Comparison of ENCODE assay signal across 8 mouse cellular contexts in genomic region chr16:85173373-85174081, GRCm38 (mm10). TPM values are rescaled to one million over a fixed set of nuclear protein-coding genes. Genes with fewer than 3 reads are reported as not detected.
DNase-seq lines count a peak whose midpoint lies in the region; ATAC-seq lines count a peak whose summit lies in the region.

Gene App (minus strand): TSS chr16:85173766.

- H3K27me3 ChIP-seq in hindbrain, embryonic 13.5 days: no peaks in the 10 kb centered on the region

- H3K9ac ChIP-seq in hindbrain, embryonic 13.5 days: peak within 1 kb of the TSS; percentile 99

- H3K4me2 ChIP-seq in hindbrain, embryonic 13.5 days: peak within 1 kb of the TSS; percentile 79

- peak; percentile 79 for DNase-seq in R1 (ENCODE audit: low read depth, low spot score)
- DNase-seq in cerebellum, postnatal 14 days: peak; percentile 95 to 98
- peak; percentile 87 to 90 for DNase-seq in frontal cortex, postnatal 25 days (ENCODE audit: low spot score in 2 of 2)
- peak; percentile 79 for DNase-seq in left cerebral cortex, adult 11 months (ENCODE audit: low spot score)
- peak; percentile 92 for DNase-seq in lung, postnatal 36 days
- DNase-seq in retina, postnatal 1 day: peak; percentile 91
- peak; percentile 88 for DNase-seq in thymus, postnatal 4 days

- WGBS in hindbrain, embryonic 13.5 days: under 1% methylated on average over 76 of the region's 78 CpGs

- peak within 1 kb of the TSS; percentile 96 for H3K27ac ChIP-seq in hindbrain, embryonic 13.5 days

- peak within 1 kb of the TSS; percentile 95 for H3K4me3 ChIP-seq in hindbrain, embryonic 13.5 days

- ATAC-seq in hindbrain, embryonic 13.5 days (ENCODE audit: low FRiP score): peak; percentile 85

- peaks cover 32% of the 10 kb centered on the region for H3K4me1 ChIP-seq in hindbrain, embryonic 13.5 days (replicated peaks)

- H3K9me3 ChIP-seq in hindbrain, embryonic 13.5 days: no peaks in the 10 kb centered on the region

- no peaks in the 10 kb centered on the region for H3K36me3 ChIP-seq in hindbrain, embryonic 13.5 days

RNA-seq across cellular contexts. Expression of gene App, which starts in this region (rescaled TPM):
- 338 and 343 TPM in 2 replicates for polyA plus RNA-seq in hindbrain, embryonic 13.5 days (2015; fragmentation: Nextera tagmentation; extraction: Ambion mirVana)

Comparison
In these comparisons a context has a peak if more than half of its experiments do, and no peak if none do; other contexts are left out.
1. Peak in every context shown above with its lines: DNase-seq, ATAC-seq, H3K4me3 ChIP-seq and H3K27ac ChIP-seq.